Mouse (Mus musculus) MEL (cell line): ENCODE results near the gene Nup37.

Experiments used
- CTCF ChIP-seq, 3 experiments: IDR thresholded peaks in 2 of 3; conservative IDR thresholded peaks in 1 of 3; 2 replicates each; pipeline ENCODE4 v1.5.1; 2011 to 2012; ENCODE audit warnings: low read length in 3 of 3, low read depth in 2 of 3, mild to moderate bottlenecking in 2 of 3, improper control_type of control experiment in 1 of 3, inconsistent platforms in 1 of 3, mixed read lengths in 1 of 3, moderate library complexity in 1 of 3; ENCODE audit not compliant: control insufficient read depth in 1 of 3, insufficient read depth in 1 of 3, poor library complexity in 1 of 3, severe bottlenecking in 1 of 3
- E2F4 ChIP-seq: IDR thresholded peaks from 2 replicates; pipeline ENCODE4 v1.6.1; 2011; ENCODE audit warnings: low read depth, low read length, improper control_type of control experiment, borderline replicate concordance
- JUND ChIP-seq: IDR thresholded peaks from 2 replicates; pipeline ENCODE4 v1.6.1; 2011; ENCODE audit warnings: low read depth, mild to moderate bottlenecking, improper control_type of control experiment, low read length
- KAT2A ChIP-seq: conservative IDR thresholded peaks from 2 replicates; pipeline ENCODE4 v1.6.1; 2012; ENCODE audit warnings: low read depth, low read length, improper control_type of control experiment, inconsistent platforms
- MXI1 ChIP-seq: IDR thresholded peaks from 2 replicates; pipeline ENCODE4 v1.6.1; 2011; ENCODE audit warnings: mild to moderate bottlenecking, low read depth, low read length, improper control_type of control experiment
- NELFE ChIP-seq: IDR thresholded peaks from 2 replicates; pipeline ENCODE4 v1.6.1; 2011; ENCODE audit warnings: low read depth, low read length, improper control_type of control experiment
- POLR2A ChIP-seq, 2 experiments: IDR thresholded peaks; 2 replicates each; pipeline ENCODE4 v1.6.1; 2011 to 2012; ENCODE audit warnings: low read length in 2 of 2, mild to moderate bottlenecking in 2 of 2, control low read depth in 1 of 2, improper control_type of control experiment in 1 of 2, low read depth in 1 of 2, moderate library complexity in 1 of 2; ENCODE audit not compliant: control insufficient read depth in 1 of 2, insufficient read depth in 1 of 2, poor library complexity in 1 of 2
- TAL1 ChIP-seq: IDR thresholded peaks from 2 replicates; pipeline ENCODE4 v1.6.1; 2012; ENCODE audit warnings: mild to moderate bottlenecking, inconsistent platforms, low read length, moderate library complexity, mixed read lengths
- ZMIZ1 ChIP-seq: IDR thresholded peaks from 2 replicates; pipeline ENCODE4 v1.6.1; 2012; ENCODE audit warnings: low read depth, mild to moderate bottlenecking, inconsistent platforms, low read length, improper control_type of control experiment, moderate library complexity
- ZNF384 ChIP-seq: IDR thresholded peaks from 2 replicates; pipeline ENCODE4 v1.6.1; 2012; ENCODE audit warnings: low read depth, mild to moderate bottlenecking, inconsistent platforms, low read length, improper control_type of control experiment

DNA sequence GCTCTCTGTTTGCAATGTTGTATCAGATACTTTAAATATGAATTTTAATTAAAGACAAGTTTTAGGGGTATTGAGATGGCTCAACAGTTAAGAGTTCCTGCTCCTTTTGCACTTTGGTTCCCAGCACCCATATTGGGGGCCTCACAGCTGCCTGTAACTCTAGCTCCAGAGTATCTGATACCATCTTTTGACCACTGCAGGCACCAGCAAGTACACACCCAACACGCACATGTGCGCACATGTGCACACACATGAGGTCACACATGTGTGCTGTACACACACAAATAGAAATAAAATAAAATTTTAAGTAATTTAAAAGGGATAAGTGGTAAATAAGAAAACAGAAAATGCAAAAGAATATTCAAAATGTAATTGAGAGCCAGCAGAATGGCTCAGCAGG is 81.2 kb downstream of the Nup37 start:
- no peak for TF ChIP-seq ZNF384
- TF ChIP-seq POLR2A (IDR thresholded peaks at IDR 0.05; ENCODE audit: control insufficient read depth in 1 of 2, insufficient read depth in 1 of 2, low read depth in 1 of 2, low read length in 2 of 2, poor library complexity in 1 of 2): no peak
- TF ChIP-seq CTCF (IDR thresholded peaks at IDR 0.05 in 2 of 3, conservative IDR thresholded peaks at IDR 0.05 in 1 of 3; ENCODE audit: control insufficient read depth in 1 of 3, insufficient read depth in 1 of 3, low read depth in 2 of 3, low read length in 3 of 3, poor library complexity in 1 of 3, severe bottlenecking in 1 of 3): no peak
- no peak for TF ChIP-seq NELFE
- no peak for TF ChIP-seq ZMIZ1
- TF ChIP-seq TAL1: no peak
- no peak for TF ChIP-seq MXI1
- TF ChIP-seq E2F4: no peak
- no peak for TF ChIP-seq JUND
- TF ChIP-seq KAT2A: no peak
